Mouse (Mus musculus): Measurements from ENCODE around the gene Atad3a. TPM values are rescaled to one million over a fixed set of nuclear protein-coding genes. Genes with fewer than 3 reads are reported as not detected.
"Not testable (repeated sequence)": the region's sequence is repeated elsewhere in the genome, so short reads cannot be mapped to it uniquely, and the experiment has no call there.

Atad3a gene
- polyA plus RNA-seq, 1 experiment from 2014 or later: 70.9 TPM

DNA sequence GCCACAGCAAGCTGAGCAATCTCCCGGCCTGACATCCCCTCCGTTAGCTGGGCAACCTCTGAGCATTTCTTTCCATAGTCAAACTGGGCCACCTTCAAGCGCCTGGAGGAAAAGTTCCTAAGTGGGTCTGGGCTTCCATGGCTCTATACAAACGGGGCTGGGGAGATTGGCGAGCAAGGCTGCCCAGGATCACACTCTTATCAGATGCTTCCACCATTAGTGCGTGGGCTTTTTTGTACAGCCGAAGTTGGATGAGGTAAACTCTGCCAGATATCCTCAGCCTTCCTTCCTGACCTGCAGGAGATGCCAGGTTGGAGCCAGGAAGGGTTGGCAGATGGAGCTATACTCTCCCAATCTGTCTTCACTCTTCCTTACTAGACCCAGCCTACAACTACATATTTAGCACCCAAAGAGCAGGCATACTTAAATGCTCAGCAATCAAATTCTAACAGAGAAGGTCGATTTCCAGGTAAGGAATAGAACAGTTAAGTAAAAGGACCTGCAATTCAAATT, 14.8 kb downstream of the Atad3a start:
- 93% methylated on average over 8 of the region's 8 CpGs for WGBS
- H3K4me1 ChIP-seq (replicated peaks; ENCODE audit: control insufficient read depth, insufficient read depth, low read length): no peaks in the 10 kb centered on the region
- DNase-seq (ENCODE audit: low spot score) (no peak), ATAC-seq (ENCODE audit: low FRiP score) (no peak)
- no peak overlapping the region for H3K27ac ChIP-seq (ENCODE audit: low read depth, low read length)
- no peak overlapping the region for H3K4me2 ChIP-seq (replicated peaks; ENCODE audit: low read depth, low read length)
- H3K9ac ChIP-seq (ENCODE audit: low read depth, low read length): no peak overlapping the region
- H3K36me3 ChIP-seq (ENCODE audit: control insufficient read depth, insufficient read depth, low read length): peaks cover 20% of the 10 kb centered on the region; the same call in 1 of the 2 replicates
- H3K9me3 ChIP-seq (ENCODE audit: control insufficient read depth, low read length): no peaks in the 10 kb centered on the region
- H3K27me3 ChIP-seq (ENCODE audit: control insufficient read depth, insufficient read depth, low read length): no peaks in the 10 kb centered on the region
- no peak overlapping the region for H3K4me3 ChIP-seq (ENCODE audit: low read depth, low read length)

DNA sequence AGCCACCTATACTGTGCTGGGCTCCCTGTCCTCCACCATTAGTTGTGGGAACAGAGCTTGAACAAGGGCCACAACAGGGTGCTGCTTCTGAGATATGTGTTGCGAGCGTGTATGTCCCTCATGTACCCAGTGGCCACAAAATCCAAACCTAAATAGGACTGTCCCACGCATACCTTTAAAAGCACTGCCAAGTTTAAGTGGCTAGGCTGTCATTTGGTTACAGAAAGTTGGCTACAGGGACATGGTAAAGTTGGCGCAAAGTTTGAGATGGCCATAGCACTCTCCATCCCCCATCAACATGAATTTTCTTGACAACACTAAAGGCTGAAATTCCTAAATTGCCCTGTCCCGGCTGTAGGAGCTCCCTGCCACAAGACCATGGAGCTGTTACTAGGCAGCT, 15.8 kb downstream of the Atad3a start:
- no peaks in the 10 kb centered on the region for H3K9me3 ChIP-seq (ENCODE audit: control insufficient read depth, low read length)

DNA sequence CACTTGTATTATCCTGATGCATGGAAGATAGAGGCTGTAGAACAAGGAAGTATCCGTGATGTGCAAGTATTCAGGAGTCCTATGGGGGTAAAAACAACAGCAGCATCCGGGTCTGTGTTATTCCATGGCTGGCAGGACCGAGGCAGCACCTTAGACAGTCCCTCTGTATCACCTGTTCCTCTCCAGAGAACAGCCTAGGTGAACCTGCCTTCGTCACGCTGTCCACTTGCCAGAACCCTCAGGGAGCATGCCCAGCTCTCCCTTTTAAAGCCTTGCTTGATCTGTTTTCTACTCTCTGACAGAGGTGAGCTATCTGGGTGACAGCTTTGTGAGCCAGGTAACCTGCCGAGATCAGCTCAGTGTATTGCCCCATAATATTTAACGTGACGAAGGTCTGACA, 16.4 kb downstream of the Atad3a start:
- 93% methylated on average over 8 of the region's 8 CpGs for WGBS
- Histone ChIP-seq H3K9me3 (ENCODE audit: control insufficient read depth, low read length) (no peaks in the 10 kb centered on the region), H3K27me3 (ENCODE audit: control insufficient read depth, insufficient read depth, low read length) (no peaks in the 10 kb centered on the region), H3K27ac (ENCODE audit: low read depth, low read length) (no peak overlapping the region), H3K4me1 (replicated peaks; ENCODE audit: control insufficient read depth, insufficient read depth, low read length) (no peaks in the 10 kb centered on the region), H3K4me2 (replicated peaks; ENCODE audit: low read depth, low read length) (no peak overlapping the region), H3K36me3 (ENCODE audit: control insufficient read depth, insufficient read depth, low read length) (peaks cover 17% of the 10 kb centered on the region; the same call in 1 of the 2 replicates), H3K9ac (ENCODE audit: low read depth, low read length) (no peak overlapping the region), H3K4me3 (ENCODE audit: low read depth, low read length) (no peak overlapping the region)
- no peak for ATAC-seq (ENCODE audit: low FRiP score)
- no peak for DNase-seq (ENCODE audit: low spot score)

More for the DNA sequence above, 15.8 kb downstream of the Atad3a start:
- no peak overlapping the region for H3K9ac ChIP-seq (ENCODE audit: low read depth, low read length)
- H3K4me2 ChIP-seq (replicated peaks; ENCODE audit: low read depth, low read length): no peak overlapping the region
- H3K4me3 ChIP-seq (ENCODE audit: low read depth, low read length): no peak overlapping the region
- DNase-seq (ENCODE audit: low spot score) (no peak), ATAC-seq (ENCODE audit: low FRiP score) (no peak)
- no peaks in the 10 kb centered on the region for H3K27me3 ChIP-seq (ENCODE audit: control insufficient read depth, insufficient read depth, low read length)
- WGBS: 90% methylated on average over 5 of the region's 5 CpGs
- H3K4me1 ChIP-seq (replicated peaks; ENCODE audit: control insufficient read depth, insufficient read depth, low read length): no peaks in the 10 kb centered on the region
- H3K27ac ChIP-seq (ENCODE audit: low read depth, low read length): no peak overlapping the region
- peaks cover 17% of the 10 kb centered on the region; the same call in 1 of the 2 replicates for H3K36me3 ChIP-seq (ENCODE audit: control insufficient read depth, insufficient read depth, low read length)

DNA sequence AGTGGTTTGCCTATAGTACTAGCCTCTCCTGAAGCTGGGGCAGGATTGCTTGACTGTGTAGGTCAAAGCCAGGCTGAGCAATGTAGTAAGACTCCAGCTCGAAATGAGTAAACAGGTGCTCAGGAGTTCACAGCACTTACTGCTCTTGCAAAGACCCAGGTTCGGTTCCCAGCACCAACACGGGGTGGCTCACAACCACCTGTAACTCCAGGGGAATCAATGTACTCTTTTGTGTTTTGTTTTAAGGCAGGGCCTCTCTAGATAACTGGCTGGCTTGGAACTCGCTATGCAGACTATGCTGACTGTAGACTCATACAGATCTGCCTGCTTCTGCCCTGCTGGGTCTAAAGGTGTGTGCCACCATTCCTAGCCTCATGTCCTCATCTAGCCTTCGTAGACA, 18.2 kb downstream of the Atad3a start:
- Histone ChIP-seq H3K4me2 (replicated peaks; ENCODE audit: low read depth, low read length) (no peak overlapping the region), H3K9ac (ENCODE audit: low read depth, low read length) (no peak overlapping the region), H3K36me3 (ENCODE audit: control insufficient read depth, insufficient read depth, low read length) (peaks cover 6% of the 10 kb centered on the region; the same call in 1 of the 2 replicates), H3K27me3 (ENCODE audit: control insufficient read depth, insufficient read depth, low read length) (no peaks in the 10 kb centered on the region), H3K27ac (ENCODE audit: low read depth, low read length) (no peak overlapping the region), H3K4me3 (ENCODE audit: low read depth, low read length) (no peak overlapping the region), H3K4me1 (replicated peaks; ENCODE audit: control insufficient read depth, insufficient read depth, low read length) (no peaks in the 10 kb centered on the region), H3K9me3 (ENCODE audit: control insufficient read depth, low read length) (no peaks in the 10 kb centered on the region)
- WGBS: 93% methylated on average over 5 of the region's 5 CpGs
- no peak for DNase-seq (ENCODE audit: low spot score)
- ATAC-seq (ENCODE audit: low FRiP score): no peak

DNA sequence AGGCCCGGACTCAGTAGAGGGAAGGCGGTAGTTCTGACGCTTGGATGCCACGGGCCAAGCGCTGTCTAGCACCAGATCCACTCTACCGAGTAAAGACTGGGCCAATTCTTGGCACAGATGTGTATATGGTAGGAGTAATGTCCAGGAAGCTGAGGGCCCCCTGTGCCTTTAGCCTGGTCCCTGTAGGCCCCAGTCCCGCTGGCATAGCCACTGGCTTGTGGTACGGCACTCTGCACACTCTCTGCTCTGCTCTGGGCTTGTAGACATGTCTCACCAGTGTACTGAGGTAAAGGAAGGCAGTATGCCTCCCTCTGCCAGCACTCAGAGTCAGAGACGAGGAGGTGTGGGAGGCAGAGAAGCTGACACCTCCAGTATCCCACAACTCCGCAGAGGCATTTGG, 20.2 kb downstream of the Atad3a start:
- not testable (repeated sequence) for H3K9me3 ChIP-seq (ENCODE audit: control insufficient read depth, low read length); H3K4me2 ChIP-seq (replicated peaks; ENCODE audit: low read depth, low read length); H3K4me3 ChIP-seq (ENCODE audit: low read depth, low read length); H3K27ac ChIP-seq (ENCODE audit: low read depth, low read length); ATAC-seq (ENCODE audit: low FRiP score); H3K27me3 ChIP-seq (ENCODE audit: control insufficient read depth, insufficient read depth, low read length); DNase-seq (ENCODE audit: low spot score); H3K4me1 ChIP-seq (replicated peaks; ENCODE audit: control insufficient read depth, insufficient read depth, low read length); H3K36me3 ChIP-seq (ENCODE audit: control insufficient read depth, insufficient read depth, low read length); H3K9ac ChIP-seq (ENCODE audit: low read depth, low read length)
- whole genome bisulfite sequencing: 88% methylated on average over 10 of the region's 10 CpGs

DNA sequence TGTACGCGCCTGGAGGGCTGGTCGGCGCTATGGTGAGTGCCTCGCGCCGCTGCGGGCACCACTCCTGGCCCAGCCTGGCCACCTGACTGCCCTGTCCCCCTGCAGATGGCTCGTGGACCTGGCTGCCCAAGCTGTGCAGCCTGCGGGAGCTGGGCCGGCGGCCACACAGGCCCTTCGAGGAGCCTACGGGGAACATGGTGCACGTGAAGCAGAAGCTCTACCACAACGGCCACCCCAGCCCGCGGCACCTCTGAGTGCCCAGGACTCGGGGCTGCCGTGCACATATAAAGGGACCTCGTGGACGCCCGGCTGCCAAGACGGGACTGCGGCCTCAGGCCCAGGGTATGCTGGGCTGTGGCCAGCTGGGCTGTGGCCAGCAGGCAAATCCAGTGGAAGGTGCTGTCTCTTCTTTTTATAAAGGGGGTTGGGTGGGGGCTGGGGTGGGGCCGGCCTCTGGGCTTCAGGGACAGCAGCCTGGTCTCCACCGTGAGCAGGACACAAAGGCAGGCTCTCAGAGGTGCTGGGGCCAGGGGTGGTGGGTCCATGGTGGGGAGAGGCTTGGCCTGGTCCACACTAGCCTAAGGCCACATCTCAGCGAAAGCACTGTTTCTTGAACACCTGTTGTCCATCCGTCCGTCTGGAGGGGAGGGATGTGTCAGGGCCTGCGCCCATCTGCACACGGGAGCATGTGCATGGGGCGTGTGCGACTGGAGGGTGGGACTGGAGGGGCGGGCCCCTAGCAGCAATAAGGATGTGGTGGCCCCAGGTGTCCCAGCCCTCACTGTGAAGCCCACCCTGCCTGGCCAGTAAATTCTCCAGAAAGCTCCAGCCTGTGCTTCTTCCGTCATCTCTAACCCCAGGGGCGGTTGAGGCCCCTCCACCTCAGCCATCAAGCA, 20.9 kb downstream of the Atad3a start:
- Histone ChIP-seq H3K9ac (ENCODE audit: low read depth, low read length) (no peak overlapping the region), H3K4me3 (ENCODE audit: low read depth, low read length) (no peak overlapping the region), H3K4me2 (replicated peaks; ENCODE audit: low read depth, low read length) (no peak overlapping the region), H3K27ac (ENCODE audit: low read depth, low read length) (no peak overlapping the region), H3K9me3 (ENCODE audit: control insufficient read depth, low read length) (no peaks in the 10 kb centered on the region), H3K27me3 (ENCODE audit: control insufficient read depth, insufficient read depth, low read length) (no peaks in the 10 kb centered on the region), H3K4me1 (replicated peaks; ENCODE audit: control insufficient read depth, insufficient read depth, low read length) (peaks cover 7% of the 10 kb centered on the region; the same call in 1 of the 2 replicates), H3K36me3 (ENCODE audit: control insufficient read depth, insufficient read depth, low read length) (0 out of 2 replicates have a peak, but pooled peaks cover 3% of the 10 kb centered on the region)
- DNase-seq (ENCODE audit: low spot score): no peak
- 82% methylated on average over 36 of the region's 37 CpGs for WGBS
- ATAC-seq (ENCODE audit: low FRiP score): no peak

DNA sequence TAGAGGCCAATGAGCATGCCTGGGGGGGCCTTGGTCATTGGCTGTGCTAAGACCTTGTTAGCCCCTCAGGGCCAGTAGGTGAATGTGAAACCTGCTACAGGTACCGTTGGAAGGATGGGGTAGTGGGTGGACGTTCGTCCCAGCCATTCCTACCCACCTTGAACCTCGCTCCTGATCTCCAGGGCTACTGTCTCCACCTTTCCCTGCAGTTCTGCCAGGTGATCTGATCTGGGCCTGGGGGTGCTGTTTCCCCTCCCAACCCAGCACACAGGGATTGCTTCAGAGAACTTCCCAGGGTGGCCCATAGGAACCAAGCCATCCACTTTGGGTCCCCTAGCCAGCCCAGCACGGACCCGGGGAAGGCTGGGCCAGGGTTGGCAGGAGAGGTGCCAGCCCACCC, 21.7 kb downstream of the Atad3a start:
- no peaks in the 10 kb centered on the region for H3K9me3 ChIP-seq (ENCODE audit: control insufficient read depth, low read length)
- H3K9ac ChIP-seq (ENCODE audit: low read depth, low read length): no peak overlapping the region
- H3K4me1 ChIP-seq (replicated peaks; ENCODE audit: control insufficient read depth, insufficient read depth, low read length): peaks cover 7% of the 10 kb centered on the region; the same call in 1 of the 2 replicates
- WGBS: 91% methylated on average over 6 of the region's 6 CpGs
- 0 out of 2 replicates have a peak, but pooled peaks cover 3% of the 10 kb centered on the region for H3K36me3 ChIP-seq (ENCODE audit: control insufficient read depth, insufficient read depth, low read length)
- no peak overlapping the region for H3K27ac ChIP-seq (ENCODE audit: low read depth, low read length)
- no peak overlapping the region for H3K4me2 ChIP-seq (replicated peaks; ENCODE audit: low read depth, low read length)
- DNase-seq (ENCODE audit: low spot score) (no peak), ATAC-seq (ENCODE audit: low FRiP score) (no peak)
- H3K4me3 ChIP-seq (ENCODE audit: low read depth, low read length): no peak overlapping the region
- H3K27me3 ChIP-seq (ENCODE audit: control insufficient read depth, insufficient read depth, low read length): no peaks in the 10 kb centered on the region

DNA sequence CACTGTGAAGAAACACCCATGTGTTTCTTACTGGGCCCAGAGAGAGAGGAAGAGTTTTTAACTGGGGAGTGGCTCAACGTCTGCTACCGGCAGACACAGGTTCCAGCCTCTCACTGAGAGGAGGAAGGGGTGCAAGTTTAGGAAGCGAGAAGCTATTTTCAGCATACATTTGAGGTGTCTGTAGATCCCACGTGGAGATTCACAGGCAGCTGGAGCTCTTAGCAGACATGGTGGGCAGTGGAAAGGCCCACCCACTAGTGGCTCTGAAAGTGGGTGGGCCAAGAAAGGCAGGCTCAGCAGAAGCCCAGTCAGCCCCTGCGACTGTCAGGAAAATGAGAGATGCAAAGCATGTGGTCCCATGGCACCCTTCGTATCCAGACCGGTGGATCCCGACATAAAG, 22.6 kb downstream of the Atad3a start:
- Histone ChIP-seq H3K4me2 (replicated peaks; ENCODE audit: low read depth, low read length) (no peak overlapping the region), H3K27ac (ENCODE audit: low read depth, low read length) (no peak overlapping the region), H3K9ac (ENCODE audit: low read depth, low read length) (no peak overlapping the region), H3K36me3 (ENCODE audit: control insufficient read depth, insufficient read depth, low read length) (0 out of 2 replicates have a peak, but pooled peaks cover 3% of the 10 kb centered on the region), H3K4me1 (replicated peaks; ENCODE audit: control insufficient read depth, insufficient read depth, low read length) (peaks cover 9% of the 10 kb centered on the region; the same call in 1 of the 2 replicates), H3K9me3 (ENCODE audit: control insufficient read depth, low read length) (no peaks in the 10 kb centered on the region), H3K27me3 (ENCODE audit: control insufficient read depth, insufficient read depth, low read length) (no peaks in the 10 kb centered on the region), H3K4me3 (ENCODE audit: low read depth, low read length) (no peak overlapping the region)
- WGBS: 69% methylated on average over 8 of the region's 8 CpGs
- DNase-seq (ENCODE audit: low spot score) (no peak), ATAC-seq (ENCODE audit: low FRiP score) (no peak)
